Mouse (Mus musculus): ENCODE data around the gene Sh3tc1. TPM values are rescaled to one million over a fixed set of nuclear protein-coding genes. Genes with fewer than 3 reads are reported as not detected.
A peak's percentile ranks its signal among the peaks of the same experiment; 100 is the strongest.

The Sh3tc1 gene
- total and polyA plus RNA-seq, 2 experiments from 2014 or later: 9.4 to 11.4 TPM

DNA sequence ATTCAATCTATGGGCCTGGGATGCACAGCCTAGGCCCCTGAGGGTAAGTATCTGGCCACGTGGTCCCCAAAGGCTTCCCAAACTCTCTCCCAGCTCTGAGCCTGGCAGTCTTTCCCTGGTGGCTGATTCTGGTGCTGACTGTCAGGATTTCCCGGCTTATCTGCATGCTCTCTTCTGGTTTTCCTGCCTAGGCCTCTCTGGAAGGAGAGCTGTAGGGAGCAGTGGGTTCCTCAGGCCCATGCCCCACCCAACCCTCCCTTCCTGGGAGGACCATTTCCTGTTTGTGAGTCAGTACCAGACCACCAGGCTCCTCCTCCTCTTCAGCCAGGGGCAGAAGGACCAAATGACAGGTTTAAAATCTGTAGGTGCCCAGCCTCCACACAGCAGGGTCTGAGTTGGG, 17.1 kb downstream of the Sh3tc1 start:
- Histone ChIP-seq H3K9ac (replicated peaks; ENCODE audit: low read depth, low read length) (no peak overlapping the region), H3K36me3 (replicated peaks; ENCODE audit: control insufficient read depth, insufficient read depth, low read length) (no peaks in the 10 kb centered on the region), H3K4me3 (ENCODE audit: low read depth, low read length) (no peak overlapping the region), H3K4me2 (ENCODE audit: low read depth, low read length) (no peak overlapping the region), H3K4me1 (ENCODE audit: control insufficient read depth, insufficient read depth) (peaks cover 18% of the 10 kb centered on the region), H3K27me3 (ENCODE audit: control insufficient read depth, insufficient read depth, low read length) (no peaks in the 10 kb centered on the region), H3K9me3 (replicated peaks; ENCODE audit: control insufficient read depth, low read length) (no peaks in the 10 kb centered on the region), H3K27ac (ENCODE audit: low read depth) (peak overlapping the region; percentile 47)
- ATAC-seq (ENCODE audit: insufficient read depth, low read depth) (peak; percentile 59), DNase-seq (ENCODE audit: low spot score) (no peak)
- 10% methylated on average over 2 of the region's 2 CpGs for WGBS
- no peak for TF ChIP-seq EP300 (IDR thresholded peaks at IDR 0.05; ENCODE audit: low read depth)
- TF ChIP-seq CTCF (IDR thresholded peaks at IDR 0.05; ENCODE audit: low read depth): no peak

GRCm38 (mm10) chr5:35721933-35722332, 17.9 kb downstream of the Sh3tc1 start:
- no peak overlapping the region; the same call in 1 of the 2 replicates for H3K9ac ChIP-seq (replicated peaks; ENCODE audit: low read depth, low read length)
- no peak for DNase-seq (ENCODE audit: low spot score)
- H3K4me2 ChIP-seq (ENCODE audit: low read depth, low read length): no peak overlapping the region
- H3K27ac ChIP-seq (ENCODE audit: low read depth): no peak overlapping the region
- no peaks in the 10 kb centered on the region for H3K9me3 ChIP-seq (replicated peaks; ENCODE audit: control insufficient read depth, low read length)
- H3K36me3 ChIP-seq (replicated peaks; ENCODE audit: control insufficient read depth, insufficient read depth, low read length): peaks cover 6% of the 10 kb centered on the region; the same call in 1 of the 2 replicates
- H3K4me1 ChIP-seq (ENCODE audit: control insufficient read depth, insufficient read depth): peaks cover 18% of the 10 kb centered on the region
- ATAC-seq (ENCODE audit: insufficient read depth, low read depth): no peak
- no peak overlapping the region for H3K4me3 ChIP-seq (ENCODE audit: low read depth, low read length)
- no peaks in the 10 kb centered on the region for H3K27me3 ChIP-seq (ENCODE audit: control insufficient read depth, insufficient read depth, low read length)
- 88% methylated on average over 2 of the region's 2 CpGs for WGBS
- TF ChIP-seq CTCF (IDR thresholded peaks at IDR 0.05; ENCODE audit: low read depth): no peak
- TF ChIP-seq EP300 (IDR thresholded peaks at IDR 0.05; ENCODE audit: low read depth): no peak

DNA sequence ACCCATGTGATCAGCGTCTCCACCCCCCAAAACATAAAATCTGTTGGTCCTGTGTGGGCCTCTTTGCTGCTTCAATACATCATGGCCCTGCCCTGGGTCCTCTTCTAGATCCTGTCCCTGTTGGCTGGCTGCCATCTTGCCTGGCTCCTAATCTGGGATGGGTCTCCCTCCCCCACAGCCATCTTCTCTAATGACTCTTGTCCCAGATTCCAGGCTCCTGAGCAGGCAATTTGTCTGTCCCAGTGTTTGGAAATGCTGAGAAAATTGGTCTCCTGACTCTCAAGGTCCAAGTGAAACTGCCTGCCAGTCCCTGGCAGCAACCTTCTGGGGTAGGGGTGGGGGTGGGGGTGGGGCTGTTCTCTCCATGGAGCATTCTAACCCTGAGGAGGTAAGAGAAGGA, 19.9 kb downstream of the Sh3tc1 start:
- no peaks in the 10 kb centered on the region for H3K9me3 ChIP-seq (replicated peaks; ENCODE audit: control insufficient read depth, low read length)
- TF ChIP-seq EP300 (IDR thresholded peaks at IDR 0.05; ENCODE audit: low read depth) (no peak), CTCF (IDR thresholded peaks at IDR 0.05; ENCODE audit: low read depth) (no peak)
- no peak overlapping the region for H3K9ac ChIP-seq (replicated peaks; ENCODE audit: low read depth, low read length)
- H3K4me2 ChIP-seq (ENCODE audit: low read depth, low read length): no peak overlapping the region
- no peaks in the 10 kb centered on the region for H3K27me3 ChIP-seq (ENCODE audit: control insufficient read depth, insufficient read depth, low read length)
- DNase-seq (ENCODE audit: low spot score) (no peak), ATAC-seq (ENCODE audit: insufficient read depth, low read depth) (no peak)
- H3K36me3 ChIP-seq (replicated peaks; ENCODE audit: control insufficient read depth, insufficient read depth, low read length): peaks cover 8% of the 10 kb centered on the region; the same call in 1 of the 2 replicates
- H3K4me1 ChIP-seq (ENCODE audit: control insufficient read depth, insufficient read depth): peaks cover 18% of the 10 kb centered on the region
- H3K4me3 ChIP-seq (ENCODE audit: low read depth, low read length): no peak overlapping the region
- WGBS: 84% methylated on average over 1 of the region's 1 CpGs
- no peak overlapping the region for H3K27ac ChIP-seq (ENCODE audit: low read depth)

DNA sequence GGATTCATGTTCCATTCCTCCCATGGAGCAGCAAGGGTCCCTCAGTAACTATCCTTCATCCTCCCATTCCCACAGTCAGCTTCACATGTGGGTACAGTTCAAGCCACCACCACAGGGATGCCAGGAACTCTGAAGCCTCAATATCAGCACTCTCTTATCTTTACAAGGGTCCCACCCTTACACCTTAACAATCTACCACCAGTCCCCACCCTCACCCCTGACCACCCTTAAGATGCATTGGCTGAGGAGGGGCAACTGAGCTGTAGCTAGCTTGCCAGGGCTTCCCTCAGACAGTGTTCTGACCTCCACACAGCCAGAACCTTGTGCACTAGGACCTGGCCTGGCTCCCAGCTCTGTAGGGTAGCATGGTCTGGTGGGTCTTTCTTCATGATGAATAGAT, 20.4 kb downstream of the Sh3tc1 start:
- DNase-seq (ENCODE audit: low spot score) (no peak), ATAC-seq (ENCODE audit: insufficient read depth, low read depth) (no peak)
- Histone ChIP-seq H3K27ac (ENCODE audit: low read depth) (no peak overlapping the region), H3K4me1 (ENCODE audit: control insufficient read depth, insufficient read depth) (peaks cover 18% of the 10 kb centered on the region), H3K9me3 (replicated peaks; ENCODE audit: control insufficient read depth, low read length) (no peaks in the 10 kb centered on the region), H3K4me2 (ENCODE audit: low read depth, low read length) (no peak overlapping the region), H3K9ac (replicated peaks; ENCODE audit: low read depth, low read length) (no peak overlapping the region), H3K36me3 (replicated peaks; ENCODE audit: control insufficient read depth, insufficient read depth, low read length) (peaks cover 8% of the 10 kb centered on the region; the same call in 1 of the 2 replicates), H3K27me3 (ENCODE audit: control insufficient read depth, insufficient read depth, low read length) (no peaks in the 10 kb centered on the region), H3K4me3 (ENCODE audit: low read depth, low read length) (no peak overlapping the region)
- TF ChIP-seq EP300 (IDR thresholded peaks at IDR 0.05; ENCODE audit: low read depth) (no peak), CTCF (IDR thresholded peaks at IDR 0.05; ENCODE audit: low read depth) (no peak)

DNA sequence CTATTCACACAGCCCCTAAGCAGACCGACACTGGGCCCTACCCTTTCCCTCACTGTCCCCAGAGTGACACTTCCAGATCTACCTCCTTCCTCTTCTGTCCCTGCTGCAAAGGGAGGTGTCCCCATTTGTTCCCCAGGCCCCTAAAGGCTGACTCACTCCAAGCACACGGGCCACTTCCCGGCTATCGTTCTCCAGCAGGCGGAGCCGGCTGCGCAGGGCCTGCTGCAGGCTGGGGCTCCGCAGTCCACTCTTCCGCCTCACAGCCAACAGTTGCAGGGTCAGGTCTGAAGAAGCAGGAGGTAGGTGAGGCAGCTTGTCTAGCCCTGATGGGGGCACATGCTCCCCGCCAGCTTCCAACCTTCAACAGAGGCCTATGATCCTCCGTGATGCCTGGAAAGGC, 21.0 kb downstream of the Sh3tc1 start:
- H3K4me2 ChIP-seq (ENCODE audit: low read depth, low read length): no peak overlapping the region
- ATAC-seq (ENCODE audit: insufficient read depth, low read depth) (no peak), DNase-seq (ENCODE audit: low spot score) (no peak)
- WGBS: 65% methylated on average over 10 of the region's 11 CpGs
- H3K27ac ChIP-seq (ENCODE audit: low read depth): no peak overlapping the region
- H3K4me1 ChIP-seq (ENCODE audit: control insufficient read depth, insufficient read depth): peaks cover 18% of the 10 kb centered on the region
- H3K36me3 ChIP-seq (replicated peaks; ENCODE audit: control insufficient read depth, insufficient read depth, low read length): peaks cover 8% of the 10 kb centered on the region; the same call in 1 of the 2 replicates
- H3K9me3 ChIP-seq (replicated peaks; ENCODE audit: control insufficient read depth, low read length): no peaks in the 10 kb centered on the region
- TF ChIP-seq EP300 (IDR thresholded peaks at IDR 0.05; ENCODE audit: low read depth) (no peak), CTCF (IDR thresholded peaks at IDR 0.05; ENCODE audit: low read depth) (no peak)
- H3K4me3 ChIP-seq (ENCODE audit: low read depth, low read length): no peak overlapping the region
- no peak overlapping the region for H3K9ac ChIP-seq (replicated peaks; ENCODE audit: low read depth, low read length)
- H3K27me3 ChIP-seq (ENCODE audit: control insufficient read depth, insufficient read depth, low read length): no peaks in the 10 kb centered on the region

GRCm38 (mm10) chr5:35717946-35718345, 21.8 kb downstream of the Sh3tc1 start:
- TF ChIP-seq EP300 (IDR thresholded peaks at IDR 0.05; ENCODE audit: low read depth) (no peak), CTCF (IDR thresholded peaks at IDR 0.05; ENCODE audit: low read depth) (peak; percentile 57)
- no peaks in the 10 kb centered on the region for H3K9me3 ChIP-seq (replicated peaks; ENCODE audit: control insufficient read depth, low read length)
- H3K4me2 ChIP-seq (ENCODE audit: low read depth, low read length): no peak overlapping the region
- H3K27ac ChIP-seq (ENCODE audit: low read depth): no peak overlapping the region
- ATAC-seq (ENCODE audit: insufficient read depth, low read depth): peak; percentile 19; the same call in 1 of the 2 replicates
- H3K9ac ChIP-seq (replicated peaks; ENCODE audit: low read depth, low read length): no peak overlapping the region
- WGBS: 35% methylated on average over 4 of the region's 4 CpGs
- peaks cover 14% of the 10 kb centered on the region for H3K4me1 ChIP-seq (ENCODE audit: control insufficient read depth, insufficient read depth)
- H3K36me3 ChIP-seq (replicated peaks; ENCODE audit: control insufficient read depth, insufficient read depth, low read length): peaks cover 8% of the 10 kb centered on the region; the same call in 1 of the 2 replicates
- DNase-seq (ENCODE audit: low spot score): peak; percentile 42
- H3K4me3 ChIP-seq (ENCODE audit: low read depth, low read length): no peak overlapping the region
- no peaks in the 10 kb centered on the region for H3K27me3 ChIP-seq (ENCODE audit: control insufficient read depth, insufficient read depth, low read length)

All from heart, postnatal 0 days (tissue).